Mouse (Mus musculus): ENCODE data around the gene Asgr1. TPM values are rescaled to one million over a fixed set of nuclear protein-coding genes. Genes with fewer than 3 reads are reported as not detected.
"Not testable (repeated sequence)": the region's sequence is repeated elsewhere in the genome, so short reads cannot be mapped to it uniquely, and the experiment has no call there.

Asgr1 gene
- total RNA-seq (2015; ENCODE audit: low replicate concordance) (not detected in 2 replicates), total RNA-seq (2017; ENCODE audit: low replicate concordance) (not detected in 2 replicates)

GRCm38 (mm10) chr11:70053898-70054570 is at the start of gene Asgr1:
Gene Asgr1, plus strand, starts transcription at chr11:70054085.
- no peak for ATAC-seq (replicated peaks; ENCODE audit: low FRiP score, poor library complexity, severe bottlenecking)

- ATAC-seq (replicated peaks; ENCODE audit: low FRiP score, poor library complexity, severe bottlenecking): peak; percentile 27; the same call in 1 of the 2 replicates
Observed at GRCm38 (mm10) chr11:70005521-70005920, 48.4 kb upstream of the Asgr1 start.

- ATAC-seq (replicated peaks; ENCODE audit: low FRiP score, poor library complexity, severe bottlenecking): no peak
Observed at GRCm38 (mm10) chr11:70010033-70010432, 43.9 kb upstream of the Asgr1 start.

- no peak for ATAC-seq (replicated peaks; ENCODE audit: low FRiP score, poor library complexity, severe bottlenecking)
Observed at GRCm38 (mm10) chr11:70010548-70010947, 43.3 kb upstream of the Asgr1 start.

- no peak for ATAC-seq (replicated peaks; ENCODE audit: low FRiP score, poor library complexity, severe bottlenecking)
Observed at GRCm38 (mm10) chr11:70010961-70011360, 42.9 kb upstream of the Asgr1 start.

- no peak for ATAC-seq (replicated peaks; ENCODE audit: low FRiP score, poor library complexity, severe bottlenecking)
Observed at GRCm38 (mm10) chr11:70012931-70013330, 41.0 kb upstream of the Asgr1 start.

- no peak for ATAC-seq (replicated peaks; ENCODE audit: low FRiP score, poor library complexity, severe bottlenecking)
Observed at GRCm38 (mm10) chr11:70013408-70013807, 40.5 kb upstream of the Asgr1 start.

- no peak for ATAC-seq (replicated peaks; ENCODE audit: low FRiP score, poor library complexity, severe bottlenecking)
Observed at GRCm38 (mm10) chr11:70014051-70014450, 39.8 kb upstream of the Asgr1 start.

GRCm38 (mm10) chr11:70014880-70015558 is 38.9 kb upstream of the Asgr1 start, which contains the start of gene Acadvl:
Gene Acadvl, minus strand, starts transcription at chr11:70015411.
- ATAC-seq (replicated peaks; ENCODE audit: low FRiP score, poor library complexity, severe bottlenecking): peak; percentile 95

GRCm38 (mm10) chr11:70015677-70016076 is 38.2 kb upstream of the Asgr1 start:
- no peak for ATAC-seq (replicated peaks; ENCODE audit: low FRiP score, poor library complexity, severe bottlenecking)

GRCm38 (mm10) chr11:70016177-70016576 is 37.7 kb upstream of the Asgr1 start:
- ATAC-seq (replicated peaks; ENCODE audit: low FRiP score, poor library complexity, severe bottlenecking): not testable (repeated sequence)

- ATAC-seq (replicated peaks; ENCODE audit: low FRiP score, poor library complexity, severe bottlenecking): no peak
Observed at GRCm38 (mm10) chr11:70016669-70017068, 37.2 kb upstream of the Asgr1 start, which contains the start of gene Dlg4. Gene Dlg4, plus strand, starts transcription at chr11:70016942.

- no peak for ATAC-seq (replicated peaks; ENCODE audit: low FRiP score, poor library complexity, severe bottlenecking)
Observed at GRCm38 (mm10) chr11:70017199-70017767, 36.6 kb upstream of the Asgr1 start.

- no peak for ATAC-seq (replicated peaks; ENCODE audit: low FRiP score, poor library complexity, severe bottlenecking)
Observed at GRCm38 (mm10) chr11:70018131-70018990, 35.5 kb upstream of the Asgr1 start.

GRCm38 (mm10) chr11:70019495-70020021 is 34.3 kb upstream of the Asgr1 start:
- ATAC-seq (replicated peaks; ENCODE audit: low FRiP score, poor library complexity, severe bottlenecking): no peak

GRCm38 (mm10) chr11:70020022-70020631 is 33.8 kb upstream of the Asgr1 start:
- no peak for ATAC-seq (replicated peaks; ENCODE audit: low FRiP score, poor library complexity, severe bottlenecking)

GRCm38 (mm10) chr11:70020731-70021263 is 33.1 kb upstream of the Asgr1 start:
- ATAC-seq (replicated peaks; ENCODE audit: low FRiP score, poor library complexity, severe bottlenecking): peak; percentile 79

- ATAC-seq (replicated peaks; ENCODE audit: low FRiP score, poor library complexity, severe bottlenecking): peak; percentile 87
Observed at GRCm38 (mm10) chr11:70021264-70022132, 32.4 kb upstream of the Asgr1 start.
